Mouse (Mus musculus) spleen, embryonic (tissue): ENCODE measurements around the gene Asxl2.
"Not testable (repeated sequence)": the region's sequence is repeated elsewhere in the genome, so short reads cannot be mapped to it uniquely, and the experiment has no call there.

Source experiments
- CTCF ChIA-PET: fragments of 350-600 bp; sonication (Branson Sonifier 250); formaldehyde crosslinking; loops from one replicate; lab custom pipeline; 2022; lab: Charles Lee

Gene Asxl2

DNA sequence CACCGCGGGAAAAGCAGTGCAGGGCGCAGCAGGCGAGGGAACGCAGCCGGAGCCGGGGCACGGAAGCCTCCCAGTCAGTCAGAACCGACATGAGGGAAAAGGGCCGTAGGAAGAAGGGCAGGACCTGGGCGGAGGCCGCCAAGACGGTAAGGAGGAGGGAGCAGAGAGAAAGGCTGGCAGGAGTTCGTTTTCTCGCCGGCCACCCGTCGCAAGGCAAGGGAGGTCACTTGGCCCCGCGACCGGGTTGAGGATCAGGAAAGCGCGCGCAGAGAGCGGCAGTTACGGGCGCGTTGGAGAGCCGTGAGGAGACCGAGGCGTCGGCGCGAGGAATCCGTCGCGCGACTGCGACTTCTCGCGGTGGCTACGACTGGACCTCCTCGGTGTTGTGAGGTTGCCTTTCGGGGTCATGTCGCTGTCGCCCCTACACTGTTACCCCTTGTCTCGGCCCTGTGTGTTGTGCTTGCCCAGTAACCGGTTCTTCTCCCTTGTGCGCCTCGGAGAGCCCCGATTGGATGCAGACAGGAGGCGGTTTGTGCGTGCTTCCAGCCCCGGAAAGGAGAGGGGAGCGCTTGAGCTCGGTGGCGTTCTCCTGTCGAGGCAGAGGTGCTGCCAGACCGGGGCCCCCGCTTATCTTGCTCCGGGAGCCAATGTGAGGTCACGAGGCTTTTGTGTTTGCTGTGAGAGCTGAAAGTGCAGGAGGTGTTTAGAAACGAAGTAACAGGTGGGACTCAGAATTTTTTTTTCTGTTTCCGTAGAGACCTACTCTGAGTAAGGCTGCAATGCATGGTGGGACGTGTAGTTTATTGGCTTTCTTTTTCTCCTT lies 621 bp downstream of the Asxl2 start:
- CTCF ChIA-PET = no interaction called here

DNA sequence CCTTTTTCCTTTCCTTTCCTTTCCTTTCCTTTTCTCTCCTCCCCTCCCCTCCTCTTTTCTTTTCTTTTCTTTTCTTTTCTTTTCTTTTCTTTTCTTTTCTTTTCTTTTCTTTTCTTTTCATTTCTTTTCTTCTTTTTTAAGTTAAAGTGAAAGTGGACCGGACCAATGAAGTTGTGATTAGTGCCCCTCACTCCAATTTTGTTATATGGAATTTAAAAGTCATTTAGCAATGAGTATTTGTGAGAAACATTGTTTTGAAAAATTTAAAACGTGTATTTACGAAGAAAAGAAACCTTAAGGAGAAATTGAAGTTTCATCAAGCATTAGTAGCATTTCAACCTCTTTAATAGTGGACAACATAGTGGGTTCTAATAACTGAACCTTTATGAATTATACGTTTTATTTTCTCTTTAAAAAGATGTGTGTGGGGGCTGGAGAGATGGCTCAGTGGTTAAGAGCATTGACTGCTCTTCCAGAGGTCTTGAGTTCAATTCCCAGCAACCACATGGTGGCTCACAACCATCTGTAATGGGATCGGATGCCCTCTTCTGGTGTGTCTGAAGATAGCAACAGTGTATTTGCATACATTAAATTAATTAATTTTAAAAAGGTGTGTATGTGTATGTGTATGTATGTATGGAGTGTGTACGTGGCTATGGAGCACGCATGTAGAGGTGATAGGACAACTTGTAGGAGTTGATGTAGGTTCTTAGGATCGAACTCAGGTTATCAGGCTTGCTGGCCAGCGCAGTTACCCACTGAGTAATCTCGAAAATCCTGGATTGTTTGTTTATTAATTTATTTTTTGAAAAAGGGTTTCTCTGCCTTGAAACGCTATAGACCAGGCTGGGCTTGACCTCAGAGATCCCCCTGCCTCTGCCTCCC lies 1.5 kb downstream of the Asxl2 start:
- CTCF ChIA-PET = no interaction called here

DNA sequence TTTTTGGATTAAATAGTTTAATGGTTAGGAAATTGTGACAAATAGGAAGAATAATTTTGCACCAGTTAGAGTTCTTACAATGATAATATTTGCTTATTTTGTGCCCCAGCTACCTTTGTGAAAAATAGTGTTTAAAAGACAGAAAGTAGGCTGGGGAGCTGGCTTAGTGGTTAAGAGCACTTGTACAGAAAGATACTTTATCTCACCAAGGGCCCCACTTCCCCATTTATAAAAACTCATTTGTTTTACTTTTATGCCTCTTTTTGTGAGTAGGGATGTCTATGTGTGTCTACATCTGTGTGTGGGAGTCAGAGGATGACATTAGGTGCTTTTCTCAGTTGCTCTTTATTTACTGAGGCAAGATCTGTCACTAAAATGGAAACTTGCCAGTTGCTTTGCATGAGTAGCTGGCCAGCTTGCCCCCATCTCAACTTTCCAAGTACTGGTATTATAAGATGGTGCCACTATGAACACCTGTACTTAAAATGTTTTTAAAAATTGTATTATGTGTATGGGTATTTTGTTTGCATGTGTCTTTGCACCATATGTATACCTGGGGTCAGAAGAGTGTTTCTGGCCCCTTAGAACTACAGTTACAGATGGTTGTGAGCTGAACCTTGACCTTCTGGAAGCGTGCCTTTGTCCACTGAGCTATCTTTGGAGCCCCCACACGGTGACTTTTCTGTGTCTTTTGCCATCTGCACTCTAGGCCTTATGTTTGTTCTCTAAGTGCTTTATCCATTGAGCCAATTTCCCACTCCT lies 3.2 kb downstream of the Asxl2 start:
- CTCF ChIA-PET = interaction anchor here (0.6 kb wide), 1 partner anchor 192 kb away, joined by 4 read pairs; no protein-coding TSS in a partner anchor

DNA sequence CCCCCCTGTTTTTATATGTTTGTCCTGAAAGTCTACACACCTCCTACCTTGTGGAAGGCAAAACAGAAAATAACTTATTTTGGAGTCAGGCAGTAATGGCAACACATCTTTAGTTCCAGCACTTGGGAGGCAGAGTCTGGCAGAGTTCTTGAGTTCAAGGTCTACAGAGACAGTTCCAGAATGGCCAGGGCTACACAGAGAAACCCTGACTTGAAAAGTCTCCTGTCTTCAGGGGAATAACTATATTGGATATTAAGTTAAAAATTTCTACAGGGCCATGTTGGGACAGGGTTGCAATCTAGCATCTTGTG lies 3.7 kb downstream of the Asxl2 start:
- CTCF ChIA-PET = no interaction called here

DNA sequence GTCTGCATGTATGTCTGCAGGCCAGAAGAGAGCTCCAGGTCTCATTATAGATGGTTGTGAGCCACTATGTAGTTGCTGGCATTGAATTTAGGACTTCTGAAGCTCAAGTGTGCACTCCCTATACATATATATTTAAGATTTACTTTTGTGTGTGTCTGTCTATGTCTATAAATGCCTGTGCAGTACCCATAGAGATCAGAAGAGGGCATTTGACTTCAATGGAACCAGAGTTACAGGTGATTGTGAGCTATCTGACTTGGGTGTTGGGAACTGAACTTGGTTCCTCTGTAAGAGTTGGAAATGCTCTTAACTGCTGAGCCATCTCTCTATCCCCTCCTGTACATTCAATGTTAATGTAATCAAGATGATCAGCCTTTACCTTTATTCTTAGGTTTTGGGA lies 4.3 kb downstream of the Asxl2 start:
- CTCF ChIA-PET = no interaction called here

DNA sequence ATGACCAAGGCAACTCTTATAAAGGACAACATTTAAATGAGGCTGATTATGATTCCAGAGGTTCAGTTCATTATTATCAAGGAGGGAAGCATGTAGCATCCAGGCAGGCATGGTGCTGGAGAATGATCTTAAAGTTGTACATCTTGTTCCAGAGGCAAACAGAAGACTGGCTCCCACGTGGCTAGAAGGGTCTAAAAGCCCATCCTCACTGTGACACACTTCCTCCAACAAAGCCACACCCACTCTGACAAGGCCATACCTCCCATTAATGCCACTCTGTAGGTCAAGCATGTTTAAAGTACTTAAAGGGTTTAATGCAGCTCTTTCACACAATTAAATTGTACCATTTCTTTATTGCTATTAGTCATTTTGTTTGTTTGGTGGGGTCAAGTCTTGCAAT lies 7.1 kb downstream of the Asxl2 start:
- CTCF ChIA-PET = no interaction called here

DNA sequence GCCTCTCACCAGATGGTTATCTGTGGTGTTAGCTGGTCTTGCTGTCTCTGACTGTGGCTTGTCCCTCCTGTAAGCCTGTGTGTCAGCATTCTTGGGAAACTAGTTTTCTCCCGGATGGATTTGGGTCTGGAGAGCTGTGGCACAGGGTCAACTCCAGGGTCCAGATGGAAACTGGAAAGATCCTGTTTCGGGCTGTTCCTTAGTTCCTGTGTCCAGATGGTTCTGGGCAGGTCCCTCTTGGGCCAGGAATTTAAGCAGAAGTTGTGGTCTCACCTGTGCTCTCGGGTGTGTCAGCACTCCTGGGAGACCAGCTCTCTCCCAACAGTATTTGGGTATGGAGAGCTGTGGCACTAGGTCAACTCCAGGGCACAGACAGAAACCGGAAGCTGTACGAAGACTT lies 9.8 kb downstream of the Asxl2 start:
- CTCF ChIA-PET = no interaction called here

DNA sequence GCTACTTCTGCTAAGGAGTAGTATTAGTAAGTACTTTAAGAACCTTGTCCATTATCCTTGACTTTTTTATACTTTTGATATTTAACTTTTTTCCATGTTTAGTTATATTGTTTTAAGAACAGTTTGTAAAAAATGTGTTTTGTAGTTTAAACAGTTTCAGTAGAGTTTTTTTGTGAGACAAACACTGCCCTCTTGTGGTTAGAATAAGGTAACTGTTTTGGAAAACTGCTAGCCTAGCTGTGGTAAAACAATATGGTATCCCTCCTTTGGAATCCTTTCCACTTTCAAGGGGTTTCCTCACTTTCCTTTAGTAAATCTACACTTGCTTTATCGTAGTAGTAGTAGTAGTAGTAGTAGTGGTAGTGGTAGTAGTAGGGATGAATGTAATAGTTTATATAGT lies 11.2 kb downstream of the Asxl2 start:
- CTCF ChIA-PET = no interaction called here

DNA sequence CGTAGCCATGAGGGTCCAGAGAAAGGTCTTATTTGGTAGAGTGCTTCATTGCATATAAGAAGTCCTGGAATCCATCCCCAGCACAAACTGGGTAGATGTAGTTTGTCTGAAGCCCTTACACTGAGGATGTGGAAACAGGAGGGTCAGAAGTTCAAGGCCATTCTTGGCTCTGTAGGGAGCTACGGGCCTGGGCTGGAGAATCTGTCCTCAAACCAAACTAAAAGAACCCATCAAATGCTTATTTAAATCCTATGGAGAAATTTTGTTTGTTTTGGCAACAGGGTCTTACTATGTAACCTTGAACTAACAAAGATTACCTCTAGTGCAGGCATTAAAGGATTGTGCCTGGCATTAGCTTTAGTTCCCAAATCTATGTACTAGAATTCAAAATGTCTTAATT lies 14.3 kb downstream of the Asxl2 start:
- CTCF ChIA-PET = interaction anchor here (0.7 kb wide), 2 partner anchors 56 to 636 kb away, joined by 3 to 4 read pairs; no protein-coding TSS in a partner anchor

DNA sequence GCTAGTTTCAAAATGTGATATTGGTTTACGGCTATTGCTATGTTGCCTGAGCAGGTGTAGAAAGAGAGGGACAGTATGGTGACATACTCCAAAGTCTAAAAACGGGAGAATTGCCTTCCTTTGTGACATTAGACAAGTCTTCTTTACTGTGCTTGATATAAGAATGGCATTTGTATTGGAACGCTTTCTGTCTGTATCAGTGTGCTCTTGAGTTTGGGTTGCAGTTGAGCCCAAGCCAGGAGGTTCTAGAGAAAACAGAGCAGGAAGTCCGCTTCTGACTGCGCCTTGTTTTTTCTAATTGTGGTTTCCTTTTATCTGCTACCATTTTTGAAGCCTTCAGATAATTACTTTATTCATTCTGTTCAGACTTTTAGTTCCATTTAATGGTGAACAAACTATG lies 14.7 kb downstream of the Asxl2 start:
- CTCF ChIA-PET = no interaction called here

DNA sequence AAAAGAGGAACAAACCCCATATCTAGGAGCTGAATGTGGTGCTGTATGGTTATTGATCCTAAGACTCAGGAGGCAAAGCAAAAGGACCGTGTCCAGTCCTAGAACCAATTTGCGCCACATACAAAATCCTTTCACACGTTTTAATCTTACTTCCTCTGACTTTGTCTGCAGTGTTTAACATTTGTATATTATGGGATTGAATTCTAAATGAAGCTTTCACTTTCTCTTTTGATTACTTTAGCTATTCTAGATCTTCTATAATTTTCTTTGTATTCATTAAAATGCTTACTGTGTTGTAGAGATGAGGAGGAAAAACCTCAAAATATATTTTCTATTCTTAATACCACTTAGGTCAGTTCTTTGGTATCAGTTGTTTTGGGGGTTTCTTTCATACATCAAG lies 26.9 kb downstream of the Asxl2 start:
- CTCF ChIA-PET = no interaction called here

DNA sequence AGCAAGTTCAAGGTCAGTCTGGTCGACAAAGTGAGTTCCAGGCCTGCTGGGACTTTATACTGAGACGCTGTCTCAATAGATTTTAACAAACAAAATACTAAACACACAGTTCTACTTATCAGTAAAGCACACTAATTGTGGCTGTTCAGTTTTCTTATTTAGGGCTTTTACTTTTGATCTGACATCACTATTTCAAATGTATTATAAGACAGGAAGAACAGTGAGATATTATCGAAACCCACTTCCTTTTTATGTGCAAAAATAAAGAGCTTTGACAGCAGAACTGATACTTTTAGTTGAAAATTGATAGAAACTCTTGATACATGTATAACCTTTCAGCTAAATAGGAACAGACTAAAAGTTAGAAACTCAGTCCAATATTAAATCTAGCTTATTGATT lies 36.4 kb downstream of the Asxl2 start:
- CTCF ChIA-PET = interaction anchor here (0.6 kb wide), 1 partner anchor 14 kb away, joined by 11 read pairs; no protein-coding TSS in a partner anchor

DNA sequence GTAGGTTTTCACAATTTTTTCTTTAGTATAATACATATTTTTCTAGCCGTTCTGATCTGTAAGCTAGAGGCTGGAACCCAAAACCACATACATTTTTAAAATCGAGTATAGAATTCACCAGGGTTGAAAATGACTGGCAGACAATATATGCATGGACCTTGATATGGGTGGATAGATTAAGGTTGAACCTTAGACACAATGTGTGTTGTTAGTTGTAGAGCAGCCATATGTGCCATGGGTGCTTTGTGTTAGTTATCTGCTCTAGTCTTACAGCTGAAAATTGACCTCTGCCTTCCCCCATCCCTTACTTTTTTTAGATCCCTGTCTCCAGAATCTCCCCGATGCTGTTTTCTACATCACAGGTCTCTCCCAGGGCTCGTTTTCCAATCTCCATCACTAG lies 73.0 kb downstream of the Asxl2 start:
- CTCF ChIA-PET = interaction anchor here (0.5 kb wide), 1 partner anchor 64 kb away, joined by 3 read pairs; no protein-coding TSS in a partner anchor

DNA sequence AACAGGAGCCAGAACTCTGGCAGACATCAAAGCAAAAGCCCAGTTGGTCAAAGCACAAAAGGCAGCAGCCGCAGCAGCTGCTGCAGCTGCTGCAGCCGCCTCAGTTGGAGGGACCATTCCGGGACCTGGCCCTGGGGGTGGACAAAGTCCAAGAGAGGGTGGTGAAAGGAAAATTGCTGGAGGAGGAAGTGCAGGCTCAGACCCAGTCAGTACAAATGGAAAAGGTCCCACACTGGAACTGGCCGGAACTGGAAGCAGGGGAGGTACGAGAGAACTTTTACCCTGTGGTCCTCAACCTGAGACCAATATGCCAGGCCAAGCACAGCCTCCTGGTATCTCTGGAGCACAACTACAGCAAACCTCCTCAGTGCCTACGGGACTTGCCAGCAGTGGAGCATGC lies 73.4 kb downstream of the Asxl2 start:
- CTCF ChIA-PET = interaction anchor here (0.5 kb wide), 1 partner anchor 64 kb away, joined by 3 read pairs; no protein-coding TSS in a partner anchor

DNA sequence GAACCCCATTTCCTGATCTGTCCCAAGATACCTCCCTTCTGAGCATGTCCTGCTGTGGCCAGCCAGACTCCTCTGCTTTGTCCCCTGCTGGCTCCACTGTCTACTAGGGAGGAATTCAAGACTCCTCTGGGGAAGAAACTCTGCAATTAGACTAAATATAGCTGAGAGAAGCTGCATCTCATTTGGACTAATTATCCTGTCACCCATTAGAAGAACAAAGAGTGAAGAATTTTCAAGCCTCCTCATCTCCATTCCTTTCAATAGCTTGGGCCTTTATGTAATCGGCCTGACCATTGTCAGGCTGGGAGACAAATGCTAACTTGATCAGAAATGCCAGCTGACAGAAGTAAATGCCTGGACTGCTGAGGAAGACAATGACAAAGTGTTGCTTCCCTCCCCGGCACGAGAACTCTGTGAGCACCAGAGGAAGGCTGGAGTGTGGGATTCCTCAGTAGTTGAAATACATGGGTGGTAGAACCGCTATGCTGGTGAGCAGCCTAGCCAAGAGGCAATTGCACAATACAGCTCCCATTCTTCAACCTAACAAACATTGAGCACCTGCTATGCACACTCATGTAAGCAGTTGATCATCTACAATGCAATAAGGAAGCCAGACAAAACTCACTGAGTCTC lies 92.1 kb downstream of the Asxl2 start:
- CTCF ChIA-PET = no interaction called here

DNA sequence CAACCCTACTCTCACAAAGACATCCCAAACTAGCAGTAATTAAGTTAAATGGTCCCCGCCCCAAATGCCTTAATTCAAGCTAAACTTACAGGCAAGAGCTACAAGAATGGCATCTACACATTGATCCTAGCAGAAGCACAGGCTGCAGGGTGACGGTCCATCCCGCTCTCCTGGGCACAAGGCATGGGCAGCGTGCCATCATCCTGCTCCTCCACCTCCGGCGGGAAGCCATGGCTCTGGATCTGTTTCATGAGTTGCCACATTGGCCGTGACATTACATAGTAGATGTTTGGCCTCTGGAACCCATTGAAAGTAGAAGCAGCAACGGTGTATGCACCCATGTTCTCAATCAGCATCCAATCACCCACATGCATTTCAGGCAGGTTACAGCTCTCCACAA lies 95.1 kb downstream of the Asxl2 start:
- CTCF ChIA-PET = not testable (repeated sequence)

DNA sequence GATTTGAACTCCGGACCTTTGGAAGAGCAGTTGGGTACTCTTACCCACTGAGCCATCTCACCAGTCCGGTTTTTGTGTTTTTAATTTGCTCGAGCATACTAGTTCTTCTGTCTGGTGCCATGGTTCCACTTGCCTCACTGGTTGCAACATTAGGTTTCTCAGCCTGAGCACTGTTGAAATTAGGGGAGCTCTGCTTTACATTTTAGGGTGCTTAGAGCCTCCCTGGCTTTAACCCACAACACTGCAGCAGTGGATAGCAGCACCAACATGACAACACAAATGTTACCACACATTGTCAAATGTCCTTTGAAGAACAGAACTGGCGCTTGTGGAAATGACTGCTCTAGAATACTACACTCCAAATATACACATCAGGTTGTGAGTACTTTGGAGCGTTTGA lies 98.9 kb downstream of the Asxl2 start:
- CTCF ChIA-PET = no interaction called here

DNA sequence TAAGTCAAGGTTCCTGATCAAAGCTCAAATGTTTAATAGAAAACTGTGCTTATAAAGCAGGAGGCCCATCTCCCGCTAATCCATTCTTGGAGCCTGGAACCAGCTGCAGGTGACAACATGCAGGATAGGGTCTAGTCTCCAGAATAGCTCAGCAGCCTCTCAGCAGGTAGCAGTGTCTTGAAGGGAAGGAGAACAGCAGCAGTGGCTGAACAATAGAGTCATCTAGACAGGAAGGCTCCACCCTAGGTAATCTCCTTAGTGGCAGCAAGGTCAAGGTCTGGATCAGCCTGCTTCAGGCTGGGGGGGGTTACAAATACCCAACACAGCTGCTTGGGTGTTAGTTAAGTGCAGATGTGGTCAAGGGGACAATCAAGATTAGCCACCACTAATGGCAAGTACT lies 108.8 kb downstream of the Asxl2 start:
- CTCF ChIA-PET = not testable (repeated sequence)

DNA sequence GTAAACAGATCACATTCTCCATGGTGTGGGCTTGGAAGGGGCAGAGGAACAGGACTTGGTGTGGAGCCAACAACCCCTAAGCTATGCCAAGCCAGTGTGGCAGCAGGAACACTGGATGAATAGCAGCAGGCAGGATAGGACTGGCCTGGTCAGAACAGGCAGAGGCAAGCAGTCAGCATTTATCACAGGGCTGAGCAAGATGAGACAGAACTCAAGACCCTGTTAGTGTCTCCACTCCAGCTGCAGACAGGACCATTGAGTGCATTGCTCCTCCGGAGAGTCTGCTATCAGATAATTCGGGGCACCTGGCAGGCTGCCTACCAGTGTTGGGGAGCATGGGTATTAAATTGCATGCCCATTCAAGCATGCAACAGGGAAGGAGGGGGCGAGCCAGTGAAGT lies 111.0 kb downstream of the Asxl2 start:
- CTCF ChIA-PET = no interaction called here

DNA sequence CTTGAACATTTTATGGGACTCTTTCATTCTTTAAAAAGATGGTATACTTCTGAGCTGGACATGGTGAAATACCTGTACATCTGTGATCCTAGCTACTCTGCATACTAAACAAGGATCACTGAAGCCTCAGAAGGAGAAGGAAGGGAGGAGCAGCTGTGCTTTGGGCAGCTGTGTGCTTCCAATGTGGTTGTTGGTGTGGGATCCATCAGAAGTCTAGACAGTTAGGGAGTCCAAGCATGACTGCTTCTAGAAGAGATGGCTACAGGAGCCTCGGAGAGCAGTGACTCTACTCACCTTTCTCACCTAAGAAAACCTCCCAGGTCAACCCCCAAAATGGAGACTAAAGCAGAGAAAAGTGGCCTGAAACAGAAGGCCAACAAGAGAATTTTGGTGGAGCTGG lies 111.4 kb downstream of the Asxl2 start:
- CTCF ChIA-PET = no interaction called here

DNA sequence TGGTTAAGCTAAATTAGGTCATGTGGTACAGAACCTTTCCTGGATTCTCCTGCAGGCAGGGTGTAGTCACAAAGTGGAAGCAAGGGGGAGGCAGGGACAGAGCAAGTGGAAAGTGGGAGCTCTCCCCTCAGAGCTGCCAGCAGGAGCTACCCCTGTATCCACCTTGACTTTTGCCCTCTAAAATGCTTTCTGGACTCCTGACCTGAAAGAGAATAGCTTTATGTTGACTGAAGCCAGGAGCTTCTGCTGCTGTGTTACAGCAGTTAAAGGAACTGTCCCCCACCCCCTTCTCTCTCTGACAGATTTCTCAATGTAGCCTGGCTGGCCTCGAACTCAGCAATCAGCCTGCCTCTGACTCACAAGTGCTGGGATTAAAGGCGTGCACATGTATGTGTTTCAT lies 112.9 kb downstream of the Asxl2 start:
- CTCF ChIA-PET = no interaction called here

DNA sequence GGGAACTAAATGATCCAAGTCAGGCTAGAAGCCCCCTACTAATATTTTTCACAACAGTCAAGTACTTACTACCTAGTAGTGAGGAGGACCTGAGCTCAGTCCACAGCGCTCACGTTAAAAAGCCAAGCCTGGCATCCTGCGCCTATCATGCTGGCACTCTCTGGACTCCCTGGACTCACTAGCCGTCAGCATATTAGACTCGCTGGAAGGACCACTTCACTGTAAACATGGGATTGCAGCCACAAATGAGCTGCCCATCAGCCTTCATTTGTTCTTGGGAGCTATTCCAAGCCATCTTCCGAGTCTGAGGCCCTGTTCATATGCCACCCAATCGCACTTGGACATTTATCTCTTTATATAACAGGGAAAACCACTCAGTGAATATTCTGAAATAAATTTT lies 114.2 kb downstream of the Asxl2 start:
- CTCF ChIA-PET = no interaction called here
